Mouse (Mus musculus) heart, adult 2 months (tissue): ENCODE data around the gene Ccdc167.
"Not testable (repeated sequence)": the region's sequence is repeated elsewhere in the genome, so short reads cannot be mapped to it uniquely, and the experiment has no call there.

Experiments
- CTCF ChIP-seq: fragments of 200-600 bp; IDR thresholded peaks from 2 replicates; pipeline ENCODE4 v1.8.1; 2022; ENCODE audit warnings: antibody characterized with exemption, mild to moderate bottlenecking, moderate library complexity
- POLR2A ChIP-seq: fragments of 200-500 bp; IDR thresholded peaks from 2 replicates; pipeline ENCODE4 v1.6.1; 2011; ENCODE audit warnings: mild to moderate bottlenecking, low read depth, low read length, control low read depth; ENCODE audit not compliant: insufficient read depth

GRCm38 (mm10) chr17:29713734-29714133, 3.1 kb downstream of the Ccdc167 start:
- TF ChIP-seq CTCF, POLR2A: not testable (repeated sequence)
